Mouse (Mus musculus): Measurements from ENCODE around the gene Nit2.
A peak's percentile ranks its signal among the peaks of the same experiment; 100 is the strongest.
"Not testable (repeated sequence)": the region's sequence is repeated elsewhere in the genome, so short reads cannot be mapped to it uniquely, and the experiment has no call there.

Gene Nit2

GRCm38 (mm10) chr16:57166611-57167513 is at the start of gene Nit2:
Nit2 (minus strand) TSS chr16:57167341.
- peak; percentile 95 for DNase-seq (ENCODE audit: low spot score)

GRCm38 (mm10) chr16:57215957-57216356 is 48.8 kb upstream of the Nit2 start:
- no peak for DNase-seq (ENCODE audit: low spot score)

- no peak for DNase-seq (ENCODE audit: low spot score)
Observed at GRCm38 (mm10) chr16:57211037-57211436, 43.9 kb upstream of the Nit2 start.

- no peak for DNase-seq (ENCODE audit: low spot score)
Observed at GRCm38 (mm10) chr16:57208342-57208741, 41.2 kb upstream of the Nit2 start.

GRCm38 (mm10) chr16:57197281-57197680 is 30.1 kb upstream of the Nit2 start:
- no peak for DNase-seq (ENCODE audit: low spot score)

- no peak for DNase-seq (ENCODE audit: low spot score)
Observed at GRCm38 (mm10) chr16:57196590-57196989, 29.4 kb upstream of the Nit2 start.

- no peak for DNase-seq (ENCODE audit: low spot score)
Observed at GRCm38 (mm10) chr16:57191214-57191613, 24.1 kb upstream of the Nit2 start.

GRCm38 (mm10) chr16:57190390-57190789 is 23.2 kb upstream of the Nit2 start:
- DNase-seq (ENCODE audit: low spot score) = no peak

- no peak for DNase-seq (ENCODE audit: low spot score)
Observed at GRCm38 (mm10) chr16:57189493-57189892, 22.4 kb upstream of the Nit2 start.

GRCm38 (mm10) chr16:57186618-57187017 is 19.5 kb upstream of the Nit2 start:
- no peak for DNase-seq (ENCODE audit: low spot score)

- no peak for DNase-seq (ENCODE audit: low spot score)
Observed at GRCm38 (mm10) chr16:57182037-57182436, 14.9 kb upstream of the Nit2 start.

- no peak for DNase-seq (ENCODE audit: low spot score)
Observed at GRCm38 (mm10) chr16:57181180-57181579, 14.0 kb upstream of the Nit2 start.

- no peak for DNase-seq (ENCODE audit: low spot score)
Observed at GRCm38 (mm10) chr16:57177664-57178063, 10.5 kb upstream of the Nit2 start.

GRCm38 (mm10) chr16:57177254-57177653 is 10.1 kb upstream of the Nit2 start:
- no peak for DNase-seq (ENCODE audit: low spot score)

GRCm38 (mm10) chr16:57176276-57176675 is 9.1 kb upstream of the Nit2 start:
- no peak for DNase-seq (ENCODE audit: low spot score)

- no peak for DNase-seq (ENCODE audit: low spot score)
Observed at GRCm38 (mm10) chr16:57175751-57176150, 8.6 kb upstream of the Nit2 start.

- not testable (repeated sequence) for DNase-seq (ENCODE audit: low spot score)
Observed at GRCm38 (mm10) chr16:57174480-57174879, 7.3 kb upstream of the Nit2 start.

- DNase-seq (ENCODE audit: low spot score) = no peak
Observed at GRCm38 (mm10) chr16:57171570-57171969, 4.4 kb upstream of the Nit2 start.

- DNase-seq (ENCODE audit: low spot score) = no peak
Observed at GRCm38 (mm10) chr16:57171161-57171560, 4.0 kb upstream of the Nit2 start.

GRCm38 (mm10) chr16:57168236-57168635 is 1.1 kb upstream of the Nit2 start:
- DNase-seq (ENCODE audit: low spot score) = no peak

GRCm38 (mm10) chr16:57167514-57167912 is 372 bp upstream of the Nit2 start:
- no peak for DNase-seq (ENCODE audit: low spot score)

GRCm38 (mm10) chr16:57166086-57166485 is 1.1 kb downstream of the Nit2 start:
- DNase-seq (ENCODE audit: low spot score) = no peak

- DNase-seq (ENCODE audit: low spot score) = no peak
Observed at GRCm38 (mm10) chr16:57165157-57165556, 2.0 kb downstream of the Nit2 start.

GRCm38 (mm10) chr16:57163694-57164093 is 3.4 kb downstream of the Nit2 start:
- no peak for DNase-seq (ENCODE audit: low spot score)

Measured in ovary, postnatal 10 days (tissue).